Mouse (Mus musculus) cortical plate, adult 2 months (tissue): Measurements from ENCODE around the gene 4930507D05Rik.

ENCODE experiments used
- CTCF ChIP-seq: fragments of 200-500 bp; IDR thresholded peaks from 2 replicates; pipeline ENCODE4 v1.5.1; 2011; ENCODE audit warnings: mild to moderate bottlenecking, control low read depth, low read length; ENCODE audit not compliant: insufficient read depth; ENCODE audit errors: extremely low read depth
- POLR2A ChIP-seq: fragments of 200-500 bp; IDR thresholded peaks from 2 replicates; pipeline ENCODE4 v1.6.1; 2011; ENCODE audit warnings: mild to moderate bottlenecking, low read length, control low read depth; ENCODE audit not compliant: insufficient read depth; ENCODE audit errors: extremely low read depth

- TF ChIP-seq POLR2A (no peak), CTCF (no peak)
These were observed 35.7 kb upstream of the 4930507D05Rik start for GRCm38 (mm10) chr10:62413606-62413982.
